Comparison of ENCODE assay signal across 24 mouse cellular contexts in the genomic region with DNA sequence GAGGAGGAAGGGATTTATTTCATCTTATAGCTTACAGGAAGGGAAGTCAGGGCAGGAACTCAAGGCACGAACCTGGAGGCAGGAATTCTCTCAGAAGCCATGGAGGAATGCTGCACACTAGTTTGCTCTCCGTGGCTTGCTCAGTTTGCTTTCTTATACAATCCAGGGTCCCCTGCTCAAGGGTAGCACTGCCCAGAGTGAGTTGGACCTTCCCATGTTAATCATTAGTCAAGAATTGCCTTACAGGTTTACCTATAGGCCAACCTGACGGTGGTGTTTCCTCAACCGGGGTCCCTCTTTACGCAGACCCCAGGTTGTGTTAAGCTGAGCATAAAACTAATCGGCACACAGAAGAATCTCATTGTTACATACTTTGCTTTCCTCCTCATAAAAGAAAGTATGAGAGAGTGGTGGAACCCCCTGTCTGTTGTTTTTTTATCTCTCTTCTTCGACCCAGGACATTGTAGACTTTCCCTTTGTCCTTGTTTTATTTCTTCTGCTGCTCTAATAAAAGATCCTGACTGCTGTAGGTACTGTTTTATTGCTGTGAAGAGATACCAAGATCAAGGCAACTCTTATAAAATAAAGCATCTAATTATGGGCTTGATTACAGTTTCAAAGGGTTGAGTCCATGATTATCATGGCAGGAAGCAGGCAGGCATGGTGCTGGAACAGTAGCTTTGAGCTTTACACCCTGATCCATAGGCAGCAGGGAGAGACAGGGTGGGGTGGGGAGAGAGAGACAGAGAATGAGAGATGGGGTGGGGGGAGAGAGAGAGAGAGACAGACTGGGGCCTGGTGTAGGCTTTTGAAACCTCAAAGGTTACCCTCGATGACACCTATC.
"Had no signal": no experiment of that assay in that cellular context is flagged by ENCODE, and none has a peak within 500 bp of the region (broad histone marks: within the 10 kb centered on the region; RNA-seq: fewer than 3 reads in every experiment).

No protein-coding gene starts in this region.

- ATAC-seq: liver, embryonic 12.5 days; midbrain, embryonic 15.5 days had no signal

- H3K4me3 ChIP-seq: limb, embryonic 10.5 days; limb, embryonic 13.5 days; liver, embryonic 12.5 days; liver, embryonic 15.5 days; lung, embryonic 15.5 days; megakaryocyte, embryonic 14.5 days; midbrain, embryonic 12.5 days; midbrain, embryonic 15.5 days; neural tube, embryonic 12.5 days; neural tube, embryonic 15.5 days had no signal

- H3K9ac ChIP-seq: limb, embryonic 13.5 days; liver, embryonic 12.5 days; liver, embryonic 15.5 days; lung, embryonic 15.5 days; midbrain, embryonic 12.5 days; midbrain, embryonic 15.5 days; neural tube, embryonic 12.5 days; neural tube, embryonic 15.5 days had no signal

- H3K36me3 ChIP-seq: limb, embryonic 10.5 days; limb, embryonic 13.5 days; liver, embryonic 12.5 days; liver, embryonic 15.5 days; lung, embryonic 15.5 days; midbrain, embryonic 12.5 days; midbrain, embryonic 15.5 days; neural tube, embryonic 12.5 days; neural tube, embryonic 15.5 days had no signal

- H3K4me2 ChIP-seq: limb, embryonic 13.5 days; liver, embryonic 12.5 days; liver, embryonic 15.5 days; lung, embryonic 15.5 days; midbrain, embryonic 12.5 days; midbrain, embryonic 15.5 days; neural tube, embryonic 12.5 days; neural tube, embryonic 15.5 days had no signal

- H3K27me3 ChIP-seq: lung, embryonic 15.5 days; midbrain, embryonic 15.5 days; neural tube, embryonic 12.5 days had no signal

- DNase-seq: kidney, adult 18-20 months; kidney, adult 9 months; kidney, postnatal 14 days; kidney, postnatal 4 days; liver; lung, adult 18-20 months; lung, postnatal 10 days; lung, postnatal 36 days; right cerebral cortex, adult 18-20 months; right cerebral cortex, postnatal 14 days; right cerebral cortex, postnatal 4 days; thymus, adult 18-20 months; thymus, postnatal 36 days had no signal

- H3K9me3 ChIP-seq: limb, embryonic 10.5 days; limb, embryonic 13.5 days; liver, embryonic 12.5 days; liver, embryonic 15.5 days; lung, embryonic 15.5 days; midbrain, embryonic 12.5 days; midbrain, embryonic 15.5 days; neural tube, embryonic 12.5 days; neural tube, embryonic 15.5 days had no signal

- H3K27ac ChIP-seq: limb, embryonic 10.5 days; limb, embryonic 13.5 days; liver, embryonic 12.5 days; liver, embryonic 15.5 days; lung, embryonic 15.5 days; midbrain, embryonic 12.5 days; midbrain, embryonic 15.5 days; neural tube, embryonic 12.5 days; neural tube, embryonic 15.5 days; stomach, postnatal 0 days had no signal

- H3K4me1 ChIP-seq: liver, embryonic 15.5 days had no signal
